Mouse (Mus musculus): ENCODE results near the gene Dclre1b.

GRCm38 (mm10) chr3:103771531-103772130 lies 37.6 kb downstream of the Dclre1b start:
- no peak for TF ChIP-seq POLR2A (IDR thresholded peaks at IDR 0.05; ENCODE audit: insufficient read length, low read depth)
- TF ChIP-seq CEBPB (IDR thresholded peaks at IDR 0.05; ENCODE audit: insufficient read depth, poor library complexity, severe bottlenecking): no peak
- no peak for TF ChIP-seq MAX (IDR thresholded peaks at IDR 0.05; ENCODE audit: low read depth)
- TF ChIP-seq MYOD1 (IDR thresholded peaks at IDR 0.05; ENCODE audit: control insufficient read depth in 1 of 3, insufficient read length in 2 of 3, low read depth in 2 of 3): no peak
- no peak for TF ChIP-seq MYOG (IDR thresholded peaks at IDR 0.05; ENCODE audit: control insufficient read depth in 1 of 3, insufficient read depth in 1 of 3, insufficient read length in 2 of 3, low read depth in 2 of 3)
- no peak for TF ChIP-seq E2F4 (IDR thresholded peaks at IDR 0.05; ENCODE audit: insufficient read depth)
- no peak for TF ChIP-seq POLR2AphosphoS2 (IDR thresholded peaks at IDR 0.05; ENCODE audit: insufficient read length, low read depth)

All from myocyte (in vitro differentiated cells).